ENCODE assay signal across 8 mouse cellular contexts in genomic region chr6:15720818-15721715, GRCm38 (mm10). TPM values are rescaled to one million over a fixed set of nuclear protein-coding genes. Genes with fewer than 3 reads are reported as not detected.
DNase-seq lines count a peak whose midpoint lies in the region; ATAC-seq lines count a peak whose summit lies in the region.

No protein-coding gene starts in this region.

- no peaks in the 10 kb centered on the region for H3K9me3 ChIP-seq in embryonic facial prominence, embryonic 15.5 days (replicated peaks)
- H3K9me3 ChIP-seq in heart, embryonic 16.5 days (replicated peaks; ENCODE audit: control insufficient read depth, low read length): no peaks in the 10 kb centered on the region

- H3K9ac ChIP-seq in embryonic facial prominence, embryonic 15.5 days: peak overlapping the region; percentile 62
- H3K9ac ChIP-seq in heart, embryonic 16.5 days (ENCODE audit: low read length): peak overlapping the region; percentile 85

- no peaks in the 10 kb centered on the region for H3K27me3 ChIP-seq in embryonic facial prominence, embryonic 15.5 days
- H3K27me3 ChIP-seq in heart, embryonic 16.5 days (ENCODE audit: control insufficient read depth, insufficient read depth, low read length): no peaks in the 10 kb centered on the region

- peak overlapping the region; percentile 85 for H3K4me2 ChIP-seq in embryonic facial prominence, embryonic 15.5 days (replicated peaks)
- H3K4me2 ChIP-seq in heart, embryonic 16.5 days (ENCODE audit: low read depth, low read length): peak overlapping the region; percentile 74

- DNase-seq in B cell, adult 2 months: peak; percentile 63 to 77
- peak; percentile 36 for DNase-seq in T-cell, adult 2 months (ENCODE audit: low spot score)
- peak; percentile 84 for DNase-seq in kidney, postnatal 10 days
- DNase-seq in retina, postnatal 1 day: peak; percentile 68
- DNase-seq in urinary bladder, postnatal 14 days (ENCODE audit: low spot score): peak; percentile 74

- no peaks in the 10 kb centered on the region for H3K36me3 ChIP-seq in embryonic facial prominence, embryonic 15.5 days
- no peaks in the 10 kb centered on the region for H3K36me3 ChIP-seq in heart, embryonic 16.5 days (ENCODE audit: control insufficient read depth, insufficient read depth)
- no peaks in the 10 kb centered on the region for H3K36me3 ChIP-seq in macrophage (ENCODE audit: inconsistent target)

- H3K4me1 ChIP-seq in embryonic facial prominence, embryonic 15.5 days: peaks cover 13% of the 10 kb centered on the region; the same call in 1 of the 2 replicates
- H3K4me1 ChIP-seq in heart, embryonic 16.5 days (ENCODE audit: control insufficient read depth, insufficient read depth, low read length): peaks cover 14% of the 10 kb centered on the region

- peak overlapping the region; percentile 64 for H3K4me3 ChIP-seq in embryonic facial prominence, embryonic 15.5 days (replicated peaks)
- peak overlapping the region; percentile 68 for H3K4me3 ChIP-seq in heart, embryonic 16.5 days (ENCODE audit: low read length)
- peak overlapping the region; percentile 83 for H3K4me3 ChIP-seq in macrophage (ENCODE audit: inconsistent target)

- peak overlapping the region; percentile 85 for H3K27ac ChIP-seq in embryonic facial prominence, embryonic 15.5 days (replicated peaks)
- H3K27ac ChIP-seq in heart, embryonic 16.5 days (ENCODE audit: low read length): peak overlapping the region; percentile 83
- peak overlapping the region; percentile 87 for H3K27ac ChIP-seq in macrophage

- peaks cover 53% of the 10 kb centered on the region for H3K79me2 ChIP-seq in macrophage (ENCODE audit: inconsistent target)

- WGBS in embryonic facial prominence, embryonic 15.5 days: under 1% methylated on average over 60 of the region's 60 CpGs
- WGBS in heart, embryonic 16.5 days: under 1% methylated on average over 60 of the region's 60 CpGs
- under 1% methylated on average over 53 of the region's 60 CpGs for WGBS in macrophage (ENCODE audit: missing documents)

- ATAC-seq in embryonic facial prominence, embryonic 15.5 days (ENCODE audit: insufficient number of reproducible peaks, low FRiP score, low TSS enrichment, low read depth): peak; percentile 76; the same call in 1 of the 2 replicates
- ATAC-seq in heart, embryonic 16.5 days (replicated peaks; ENCODE audit: extremely low read depth, insufficient read depth, low FRiP score): peak; percentile 79

RNA-seq across cellular contexts. Expression of gene Mdfic, which starts 0.6 kb away (rescaled TPM):
- polyA plus RNA-seq in embryonic facial prominence, embryonic 15.5 days (2015; fragmentation: Nextera tagmentation; extraction: Ambion mirVana): 7.4 and 7.6 TPM in 2 replicates
- polyA plus RNA-seq in heart, embryonic 16.5 days (2015; fragmentation: Nextera tagmentation; extraction: Ambion mirVana): 3.9 and 4.0 TPM in 2 replicates
- total RNA-seq in macrophage (2018; cell fraction: chromatin; rRNA removed): 1,000 to 10,000 TPM in 3 of 26 experiments, 100 to 1,000 TPM in 23; 207 to 1,244 (median 399) TPM
- total RNA-seq in macrophage (2018; cell fraction: cytosol; rRNA removed): 100 to 1,000 TPM; 164 to 281 (median 201) TPM
- 100 to 1,000 TPM; 193 to 717 (median 422) TPM for total RNA-seq in macrophage (2018; cell fraction: nucleus; rRNA removed)
- 136 to 190 TPM (median 180 TPM) in 3 replicates for polyA plus RNA-seq in macrophage (2018)

Comparison
In these comparisons a context has a peak if more than half of its experiments do, and no peak if none do; other contexts are left out.
1. Peak in every context shown above with its lines: DNase-seq, ATAC-seq, H3K4me3 ChIP-seq and H3K27ac ChIP-seq.
2. RNA of gene Mdfic, which starts 0.6 kb away (polyA plus RNA-seq): 136 to 190 TPM in macrophage; 7.4 to 7.6 TPM in embryonic facial prominence, embryonic 15.5 days and 3.9 to 4.0 TPM in heart, embryonic 16.5 days; every median in the first group is over 10 times any median in the second.